Mouse (Mus musculus) lung, adult 2 months (tissue): ENCODE results near the gene H2-M10.2.

Source experiments
- CTCF ChIP-seq: fragments of 200-500 bp; IDR thresholded peaks from 2 replicates; pipeline ENCODE4 v1.5.1; 2011; ENCODE audit warnings: mild to moderate bottlenecking, low read length, control low read depth; ENCODE audit not compliant: insufficient read depth
- POLR2A ChIP-seq: fragments of 200-500 bp; IDR thresholded peaks from 2 replicates; pipeline ENCODE4 v1.6.1; 2011; ENCODE audit warnings: low read depth, mild to moderate bottlenecking, control low read depth, low read length, borderline replicate concordance; ENCODE audit errors: extremely low read depth

DNA sequence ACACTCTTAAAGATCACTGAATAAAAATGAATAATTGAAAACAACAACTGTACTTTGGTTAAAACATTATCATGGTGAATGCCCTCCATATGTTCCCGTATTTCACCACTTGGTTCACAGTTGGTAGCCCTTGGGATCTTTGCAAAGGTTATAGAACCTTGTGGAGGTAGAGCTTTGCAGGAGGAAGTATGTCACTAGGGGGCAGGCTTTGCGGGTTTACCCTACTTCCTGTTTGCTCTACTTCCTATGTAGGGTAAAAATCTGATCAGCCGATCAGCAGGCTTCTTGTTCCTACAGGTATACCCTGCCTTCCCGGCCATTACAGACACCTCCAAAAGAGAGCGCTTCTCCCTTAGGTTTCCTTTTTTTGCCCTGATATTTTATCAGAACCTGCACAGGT lies 20.5 kb downstream of the H2-M10.2 start:
- TF ChIP-seq CTCF (no peak), POLR2A (no peak)
